Mouse (Mus musculus) yolk sac, embryonic 10.5 days (tissue): ENCODE results near the gene Crybb2.
"Not testable (repeated sequence)": the region's sequence is repeated elsewhere in the genome, so short reads cannot be mapped to it uniquely, and the experiment has no call there.

Experiments
- DNase-seq: peaks from one replicate; pipeline ENCODE4 v3.0.0-alpha.2; 2017; ENCODE audit warnings: low spot score

The Crybb2 gene

GRCm38 (mm10) chr5:113070017-113070416 lies at the start of gene Crybb2:
Gene Crybb2, minus strand, starts transcription at chr5:113070117.
- no peak for DNase-seq

GRCm38 (mm10) chr5:113119291-113119690 lies 49.4 kb upstream of the Crybb2 start:
- no peak for DNase-seq

- no peak for DNase-seq
These were observed 48.8 kb upstream of the Crybb2 start for GRCm38 (mm10) chr5:113118695-113119094.

- no peak for DNase-seq
These were observed 47.4 kb upstream of the Crybb2 start for GRCm38 (mm10) chr5:113117361-113117760.

- no peak for DNase-seq
These were observed 46.0 kb upstream of the Crybb2 start for GRCm38 (mm10) chr5:113115896-113116295.

- DNase-seq, result no peak
These were observed 44.6 kb upstream of the Crybb2 start for GRCm38 (mm10) chr5:113114264-113115225.

- no peak for DNase-seq
These were observed 43.2 kb upstream of the Crybb2 start for GRCm38 (mm10) chr5:113113120-113113519.

GRCm38 (mm10) chr5:113111336-113111735 lies 41.4 kb upstream of the Crybb2 start:
- no peak for DNase-seq

- no peak for DNase-seq
These were observed 41.0 kb upstream of the Crybb2 start for GRCm38 (mm10) chr5:113110929-113111328.

GRCm38 (mm10) chr5:113109651-113110050 lies 39.7 kb upstream of the Crybb2 start:
- not testable (repeated sequence) for DNase-seq

- no peak for DNase-seq
These were observed 38.3 kb upstream of the Crybb2 start for GRCm38 (mm10) chr5:113108165-113108764.

- DNase-seq, result no peak
These were observed 37.8 kb upstream of the Crybb2 start for GRCm38 (mm10) chr5:113107709-113108108.

GRCm38 (mm10) chr5:113106594-113106993 lies 36.7 kb upstream of the Crybb2 start:
- no peak for DNase-seq

- DNase-seq, result no peak
These were observed 35.6 kb upstream of the Crybb2 start for GRCm38 (mm10) chr5:113105481-113105880.

GRCm38 (mm10) chr5:113105035-113105434 lies 35.1 kb upstream of the Crybb2 start:
- no peak for DNase-seq

GRCm38 (mm10) chr5:113102455-113102854 lies 32.5 kb upstream of the Crybb2 start:
- DNase-seq, result no peak

- no peak for DNase-seq
These were observed 31.5 kb upstream of the Crybb2 start for GRCm38 (mm10) chr5:113101457-113101856.

- no peak for DNase-seq
These were observed 30.5 kb upstream of the Crybb2 start for GRCm38 (mm10) chr5:113100422-113100821.

- DNase-seq, result peak; percentile 67
These were observed 29.6 kb upstream of the Crybb2 start for GRCm38 (mm10) chr5:113099546-113099945.

GRCm38 (mm10) chr5:113097551-113097950 lies 27.6 kb upstream of the Crybb2 start:
- DNase-seq, result no peak

- no peak for DNase-seq
These were observed 25.5 kb upstream of the Crybb2 start for GRCm38 (mm10) chr5:113095456-113095855.

- no peak for DNase-seq
These were observed 22.5 kb upstream of the Crybb2 start for GRCm38 (mm10) chr5:113092406-113092805.

- no peak for DNase-seq
These were observed 21.2 kb upstream of the Crybb2 start for GRCm38 (mm10) chr5:113091162-113091561.
